Mouse (Mus musculus): ENCODE measurements at regions not wholly inside any gene's neighbourhood (a gene's known extent, or its start where the extent isn't known, plus 50 kb on each side); places are given as distances from the start of the nearest gene placed in this dataset.
A peak's percentile ranks its signal among the peaks of the same experiment; 100 is the strongest.

DNA sequence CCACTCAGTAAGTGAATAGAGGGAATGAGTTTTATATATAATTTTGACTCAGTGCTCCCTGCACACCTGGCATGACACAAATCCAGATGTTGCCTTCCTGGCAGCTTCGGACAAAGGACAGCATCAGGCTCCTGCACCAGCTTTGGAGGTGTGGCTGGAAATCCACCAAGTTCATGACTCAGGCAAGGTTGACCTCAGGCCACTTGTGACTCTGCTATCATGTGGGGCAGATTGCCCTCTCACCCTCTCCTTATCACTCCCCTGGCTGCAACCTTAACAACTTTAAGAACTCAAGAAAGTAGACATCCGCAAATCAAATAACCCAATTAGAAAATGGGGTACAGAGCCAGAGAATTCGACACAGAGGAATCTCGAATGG is 97.7 kb upstream of the Armc2 start:
- H3K27ac ChIP-seq (ENCODE audit: low read depth, low read length): no peak overlapping the region
- no peak overlapping the region for H3K4me3 ChIP-seq (ENCODE audit: low read depth, low read length)
- H3K4me1 ChIP-seq (ENCODE audit: control insufficient read depth, insufficient read depth, low read length): no peaks in the 10 kb centered on the region
- WGBS: 93% methylated on average over 4 of the region's 4 CpGs
- H3K36me3 ChIP-seq (ENCODE audit: control insufficient read depth, insufficient read depth, low read length): no peaks in the 10 kb centered on the region
- no peak for ATAC-seq (ENCODE audit: low read depth)
- H3K27me3 ChIP-seq (ENCODE audit: control insufficient read depth, insufficient read depth, low read length): no peaks in the 10 kb centered on the region
- H3K4me2 ChIP-seq (ENCODE audit: low read depth, low read length): no peak overlapping the region
- no peak overlapping the region for H3K9ac ChIP-seq (replicated peaks; ENCODE audit: low read depth, low read length)
- H3K9me3 ChIP-seq (ENCODE audit: control insufficient read depth, low read length): no peaks in the 10 kb centered on the region

DNA sequence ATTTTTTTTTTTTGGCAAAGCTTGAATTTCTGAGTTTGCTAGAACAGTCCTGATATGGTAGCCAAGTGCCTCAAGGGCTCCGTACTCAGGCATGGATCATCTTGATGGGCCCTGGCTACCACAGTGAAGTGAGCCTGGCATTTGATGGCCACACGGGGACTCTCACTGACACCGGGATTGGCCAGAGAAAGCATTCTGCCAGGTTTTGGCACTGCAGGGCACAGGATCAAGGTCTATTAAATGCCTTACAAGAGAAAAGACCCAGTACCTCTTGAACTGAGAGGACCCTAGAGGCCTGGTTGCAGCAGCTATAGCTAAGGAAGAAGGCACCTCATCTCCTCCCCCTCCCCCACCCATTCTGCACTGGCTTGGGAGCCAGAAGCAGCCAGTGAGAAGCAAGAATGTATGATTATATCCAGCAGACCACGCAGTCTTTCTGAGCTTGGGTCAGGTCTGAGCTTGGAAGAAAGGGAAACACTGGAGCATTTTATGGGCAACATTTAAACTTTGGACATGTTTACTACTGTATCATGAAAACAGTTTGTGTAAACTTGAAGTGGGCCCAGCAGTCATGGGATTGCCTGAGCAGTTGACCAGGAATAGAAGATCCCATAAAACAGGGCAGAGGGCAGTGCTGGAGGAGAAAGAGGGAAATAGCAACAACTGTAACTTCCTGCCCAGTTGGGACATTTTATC is 97.1 kb upstream of the Armc2 start:
- no peak overlapping the region for H3K9ac ChIP-seq (replicated peaks; ENCODE audit: low read depth, low read length)
- no peaks in the 10 kb centered on the region for H3K4me1 ChIP-seq (ENCODE audit: control insufficient read depth, insufficient read depth, low read length)
- no peaks in the 10 kb centered on the region for H3K36me3 ChIP-seq (ENCODE audit: control insufficient read depth, insufficient read depth, low read length)
- H3K27ac ChIP-seq (ENCODE audit: low read depth, low read length): no peak overlapping the region
- no peaks in the 10 kb centered on the region for H3K27me3 ChIP-seq (ENCODE audit: control insufficient read depth, insufficient read depth, low read length)
- no peak overlapping the region for H3K4me3 ChIP-seq (ENCODE audit: low read depth, low read length)
- ATAC-seq (ENCODE audit: low read depth): no peak
- H3K4me2 ChIP-seq (ENCODE audit: low read depth, low read length): no peak overlapping the region
- no peaks in the 10 kb centered on the region for H3K9me3 ChIP-seq (ENCODE audit: control insufficient read depth, low read length)
- WGBS: 73% methylated on average over 4 of the region's 4 CpGs

DNA sequence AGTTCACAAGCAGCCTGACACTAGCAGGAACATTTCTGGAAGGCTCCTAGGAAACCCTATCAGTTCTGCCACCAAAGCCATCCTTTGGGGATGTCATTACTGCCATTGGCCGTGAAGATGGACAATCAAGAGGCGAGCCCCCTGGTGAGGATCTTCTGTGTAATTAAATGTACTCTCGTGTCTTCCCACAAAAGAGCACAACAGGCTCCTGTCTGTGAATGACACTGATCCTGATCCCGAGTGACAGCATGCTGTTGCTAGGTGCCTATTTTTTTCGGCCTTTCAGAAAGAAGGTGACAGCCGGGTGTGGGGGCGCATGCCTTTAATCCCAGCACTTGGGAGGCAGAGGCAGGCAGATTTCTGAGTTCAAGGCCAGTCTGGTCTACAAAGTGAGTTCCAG is 92.5 kb upstream of the Armc2 start:
- Histone ChIP-seq H3K4me1 (ENCODE audit: control insufficient read depth, insufficient read depth, low read length) (peaks cover 3% of the 10 kb centered on the region; the same call in 1 of the 2 replicates), H3K9ac (replicated peaks; ENCODE audit: low read depth, low read length) (no peak overlapping the region), H3K27me3 (ENCODE audit: control insufficient read depth, insufficient read depth, low read length) (no peaks in the 10 kb centered on the region), H3K4me3 (ENCODE audit: low read depth, low read length) (no peak overlapping the region), H3K9me3 (ENCODE audit: control insufficient read depth, low read length) (no peaks in the 10 kb centered on the region), H3K36me3 (ENCODE audit: control insufficient read depth, insufficient read depth, low read length) (no peaks in the 10 kb centered on the region), H3K27ac (ENCODE audit: low read depth, low read length) (no peak overlapping the region), H3K4me2 (ENCODE audit: low read depth, low read length) (no peak overlapping the region)
- 57% methylated on average over 7 of the region's 7 CpGs for WGBS
- no peak for ATAC-seq (ENCODE audit: low read depth)

DNA sequence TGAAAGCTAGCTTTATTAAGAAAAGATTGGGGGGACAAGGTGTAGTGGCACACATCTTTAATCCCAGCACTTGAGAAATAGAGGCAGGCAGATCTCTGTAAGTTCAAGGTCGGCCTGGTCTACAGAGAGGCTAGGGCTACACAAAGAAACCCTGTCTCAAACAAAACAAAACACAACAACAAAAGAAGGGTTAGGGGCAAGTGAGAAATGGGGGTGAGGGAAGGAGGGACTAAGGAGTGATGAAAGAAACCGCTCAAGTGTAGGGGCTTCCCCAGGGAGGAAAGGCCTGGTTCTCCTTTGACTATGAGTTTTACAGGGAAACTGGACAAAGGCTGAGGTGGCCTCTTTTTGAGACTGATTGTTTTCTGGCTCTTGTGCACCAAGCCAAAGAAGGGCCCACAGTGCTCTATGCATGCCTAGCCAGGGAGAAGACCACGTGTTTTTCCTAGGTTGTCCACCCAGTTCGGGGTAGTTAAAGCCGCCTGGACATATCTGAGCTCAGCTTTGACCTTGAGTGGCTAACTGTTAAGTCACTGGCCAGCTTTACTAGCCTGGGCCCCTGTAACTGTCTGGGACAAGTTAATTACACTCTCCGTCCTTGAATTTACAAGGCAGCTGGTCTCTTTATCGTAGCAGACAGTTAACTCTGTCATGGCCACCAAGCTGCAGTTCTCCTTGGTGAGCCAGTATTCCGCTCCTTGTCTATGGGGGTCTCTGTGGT is 90.2 kb upstream of the Armc2 start:
- no peaks in the 10 kb centered on the region for H3K36me3 ChIP-seq (ENCODE audit: control insufficient read depth, insufficient read depth, low read length)
- peaks cover 3% of the 10 kb centered on the region; the same call in 1 of the 2 replicates for H3K4me1 ChIP-seq (ENCODE audit: control insufficient read depth, insufficient read depth, low read length)
- ATAC-seq (ENCODE audit: low read depth): peak; percentile 66; the same call in 1 of the 2 replicates
- WGBS: 42% methylated on average over 8 of the region's 8 CpGs
- no peak overlapping the region for H3K4me3 ChIP-seq (ENCODE audit: low read depth, low read length)
- H3K27me3 ChIP-seq (ENCODE audit: control insufficient read depth, insufficient read depth, low read length): no peaks in the 10 kb centered on the region
- H3K4me2 ChIP-seq (ENCODE audit: low read depth, low read length): no peak overlapping the region
- H3K9ac ChIP-seq (replicated peaks; ENCODE audit: low read depth, low read length): no peak overlapping the region
- H3K27ac ChIP-seq (ENCODE audit: low read depth, low read length): no peak overlapping the region
- H3K9me3 ChIP-seq (ENCODE audit: control insufficient read depth, low read length): no peaks in the 10 kb centered on the region

DNA sequence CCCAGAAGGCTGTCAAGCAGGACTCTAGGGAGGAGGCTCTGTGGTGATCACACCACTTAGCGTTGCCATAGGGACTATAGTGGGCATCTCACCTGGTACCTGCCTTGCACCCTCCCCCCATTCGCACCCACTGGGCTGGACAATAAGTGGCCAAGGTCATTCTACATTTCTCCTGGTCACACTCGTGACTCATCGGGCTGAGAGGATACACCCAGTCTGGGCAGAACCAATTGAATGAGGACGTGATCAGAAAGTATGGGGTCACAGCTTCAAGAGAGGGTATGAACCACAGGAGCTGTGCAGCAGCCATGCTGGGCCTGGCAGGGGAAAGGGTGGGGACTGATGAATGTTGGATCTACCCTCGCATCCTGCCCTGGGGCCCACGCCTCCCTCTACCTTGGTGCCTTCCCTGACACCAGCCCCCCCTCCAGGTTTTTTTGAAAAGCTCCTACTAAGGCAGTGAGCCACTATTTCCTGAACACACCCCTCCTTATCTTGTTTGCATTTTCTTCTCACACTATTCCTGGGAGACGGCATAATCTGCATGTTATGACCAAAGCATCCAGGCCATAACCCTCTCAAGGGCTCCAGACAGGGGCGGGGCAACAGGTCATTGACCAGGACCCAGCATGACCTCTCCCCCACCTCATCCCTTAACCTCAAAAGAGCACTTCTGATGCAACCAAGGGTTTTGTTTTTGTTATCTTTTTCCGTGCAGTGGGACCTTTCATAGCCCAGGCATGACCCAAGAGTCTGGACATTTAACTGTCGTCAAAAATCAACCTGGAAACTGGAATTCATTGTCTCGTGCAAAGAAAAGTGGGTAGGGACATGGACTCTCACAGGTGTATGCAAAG is 89.4 kb upstream of the Armc2 start:
- WGBS: 69% methylated on average over 12 of the region's 12 CpGs
- no peak for ATAC-seq (ENCODE audit: low read depth)
- Histone ChIP-seq H3K9ac (replicated peaks; ENCODE audit: low read depth, low read length) (no peak overlapping the region), H3K27ac (ENCODE audit: low read depth, low read length) (no peak overlapping the region), H3K27me3 (ENCODE audit: control insufficient read depth, insufficient read depth, low read length) (no peaks in the 10 kb centered on the region), H3K4me2 (ENCODE audit: low read depth, low read length) (no peak overlapping the region), H3K4me1 (ENCODE audit: control insufficient read depth, insufficient read depth, low read length) (peaks cover 3% of the 10 kb centered on the region; the same call in 1 of the 2 replicates), H3K36me3 (ENCODE audit: control insufficient read depth, insufficient read depth, low read length) (no peaks in the 10 kb centered on the region), H3K9me3 (ENCODE audit: control insufficient read depth, low read length) (no peaks in the 10 kb centered on the region), H3K4me3 (ENCODE audit: low read depth, low read length) (no peak overlapping the region)

DNA sequence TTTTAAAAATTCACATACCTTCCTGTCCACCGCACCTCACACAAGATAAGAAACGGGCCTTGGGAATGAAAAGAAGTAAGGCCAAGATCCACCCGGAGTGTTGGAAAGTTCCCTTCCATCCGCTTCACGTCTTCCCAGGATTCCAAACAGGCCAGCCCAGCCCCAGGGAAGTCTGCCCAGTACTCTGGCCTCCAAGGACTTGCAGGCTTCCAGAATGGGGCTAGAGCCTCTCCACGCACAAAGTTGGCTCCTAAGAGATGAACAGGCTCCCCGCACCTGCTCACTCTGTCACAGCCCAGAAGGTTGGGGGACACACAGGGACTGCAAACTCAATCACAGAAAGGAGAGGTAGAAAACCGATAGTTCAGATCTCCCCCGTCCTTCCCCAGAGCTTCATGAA is 88.4 kb upstream of the Armc2 start:
- H3K4me2 ChIP-seq (ENCODE audit: low read depth, low read length): no peak overlapping the region
- H3K4me1 ChIP-seq (ENCODE audit: control insufficient read depth, insufficient read depth, low read length): peaks cover 3% of the 10 kb centered on the region; the same call in 1 of the 2 replicates
- no peaks in the 10 kb centered on the region for H3K36me3 ChIP-seq (ENCODE audit: control insufficient read depth, insufficient read depth, low read length)
- H3K9ac ChIP-seq (replicated peaks; ENCODE audit: low read depth, low read length): no peak overlapping the region
- H3K4me3 ChIP-seq (ENCODE audit: low read depth, low read length): no peak overlapping the region
- H3K9me3 ChIP-seq (ENCODE audit: control insufficient read depth, low read length): no peaks in the 10 kb centered on the region
- no peaks in the 10 kb centered on the region for H3K27me3 ChIP-seq (ENCODE audit: control insufficient read depth, insufficient read depth, low read length)
- WGBS: 93% methylated on average over 9 of the region's 9 CpGs
- ATAC-seq (ENCODE audit: low read depth): no peak
- no peak overlapping the region for H3K27ac ChIP-seq (ENCODE audit: low read depth, low read length)

DNA sequence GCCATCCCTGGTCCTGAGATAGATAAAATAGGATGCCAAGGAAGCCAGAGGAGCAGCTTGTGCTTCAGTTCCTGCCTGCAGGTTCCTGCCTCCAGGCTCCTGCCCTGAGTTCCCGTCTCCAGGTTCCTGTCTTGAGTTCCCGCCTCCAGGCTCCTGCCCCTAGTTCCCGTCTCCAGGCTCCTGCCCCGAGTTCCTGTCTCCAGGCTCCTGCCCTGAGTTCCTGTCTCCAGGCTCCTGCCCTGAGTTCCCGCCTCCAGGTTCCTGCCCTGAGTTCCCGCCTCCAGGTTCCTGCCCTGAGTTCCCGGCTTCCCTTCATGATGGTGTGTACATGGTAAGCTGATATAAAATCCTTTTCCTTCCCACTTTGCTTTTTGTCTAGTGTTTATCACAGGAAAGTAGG is 86.8 kb upstream of the Armc2 start:
- Histone ChIP-seq H3K4me3 (ENCODE audit: low read depth, low read length) (no peak overlapping the region), H3K27ac (ENCODE audit: low read depth, low read length) (no peak overlapping the region), H3K27me3 (ENCODE audit: control insufficient read depth, insufficient read depth, low read length) (no peaks in the 10 kb centered on the region), H3K36me3 (ENCODE audit: control insufficient read depth, insufficient read depth, low read length) (no peaks in the 10 kb centered on the region), H3K9ac (replicated peaks; ENCODE audit: low read depth, low read length) (no peak overlapping the region), H3K4me1 (ENCODE audit: control insufficient read depth, insufficient read depth, low read length) (peaks cover 3% of the 10 kb centered on the region; the same call in 1 of the 2 replicates), H3K4me2 (ENCODE audit: low read depth, low read length) (no peak overlapping the region), H3K9me3 (ENCODE audit: control insufficient read depth, low read length) (no peaks in the 10 kb centered on the region)
- ATAC-seq (ENCODE audit: low read depth): no peak
- 96% methylated on average over 7 of the region's 7 CpGs for WGBS

DNA sequence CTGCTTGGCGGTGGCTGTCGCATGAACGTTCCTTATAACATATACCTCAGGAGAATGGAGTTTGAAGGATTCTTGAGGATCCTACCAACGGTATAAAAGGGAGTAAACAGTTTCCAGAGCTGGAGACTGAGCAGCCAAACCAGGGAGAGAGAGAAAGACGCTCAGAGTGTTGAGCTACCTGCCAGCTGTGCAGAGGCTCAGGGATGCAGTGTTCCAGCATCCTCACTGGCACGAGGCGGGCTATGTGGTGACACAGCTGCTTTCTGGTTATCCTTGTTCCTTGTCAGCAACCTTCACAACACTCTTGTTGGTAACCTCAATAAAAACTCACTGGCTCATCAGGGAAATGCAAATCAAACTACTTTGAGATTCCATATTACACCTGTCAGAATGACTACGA is 84.1 kb upstream of the Armc2 start:
- H3K4me2 ChIP-seq (ENCODE audit: low read depth, low read length): no peak overlapping the region
- no peaks in the 10 kb centered on the region for H3K9me3 ChIP-seq (ENCODE audit: control insufficient read depth, low read length)
- no peaks in the 10 kb centered on the region for H3K36me3 ChIP-seq (ENCODE audit: control insufficient read depth, insufficient read depth, low read length)
- no peaks in the 10 kb centered on the region for H3K27me3 ChIP-seq (ENCODE audit: control insufficient read depth, insufficient read depth, low read length)
- H3K9ac ChIP-seq (replicated peaks; ENCODE audit: low read depth, low read length): no peak overlapping the region
- no peak for ATAC-seq (ENCODE audit: low read depth)
- H3K27ac ChIP-seq (ENCODE audit: low read depth, low read length): no peak overlapping the region
- H3K4me3 ChIP-seq (ENCODE audit: low read depth, low read length): no peak overlapping the region
- 87% methylated on average over 8 of the region's 8 CpGs for WGBS
- H3K4me1 ChIP-seq (ENCODE audit: control insufficient read depth, insufficient read depth, low read length): no peaks in the 10 kb centered on the region

DNA sequence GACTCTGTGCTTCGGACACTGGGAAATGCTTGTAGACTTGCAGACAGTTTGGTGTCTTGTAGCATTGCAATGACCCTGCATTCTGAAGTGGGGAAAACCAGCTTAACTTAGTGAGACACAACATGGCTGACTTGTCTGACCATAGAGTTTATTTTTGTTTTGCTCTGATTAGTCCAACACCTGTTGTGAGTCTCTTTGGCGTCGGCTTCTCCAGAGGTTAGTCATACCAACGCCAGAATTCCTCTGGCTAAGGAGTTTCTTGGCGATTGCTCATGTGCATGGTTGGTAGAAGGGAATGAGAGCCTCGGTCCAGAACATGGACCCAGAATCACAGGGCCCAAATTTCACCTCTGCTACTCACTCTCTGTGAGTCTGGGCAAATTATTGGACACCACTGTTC is 82.9 kb upstream of the Armc2 start:
- no peaks in the 10 kb centered on the region for H3K27me3 ChIP-seq (ENCODE audit: control insufficient read depth, insufficient read depth, low read length)
- no peak for ATAC-seq (ENCODE audit: low read depth)
- no peak overlapping the region for H3K4me2 ChIP-seq (ENCODE audit: low read depth, low read length)
- 94% methylated on average over 6 of the region's 6 CpGs for WGBS
- no peaks in the 10 kb centered on the region for H3K4me1 ChIP-seq (ENCODE audit: control insufficient read depth, insufficient read depth, low read length)
- H3K36me3 ChIP-seq (ENCODE audit: control insufficient read depth, insufficient read depth, low read length): no peaks in the 10 kb centered on the region
- no peak overlapping the region for H3K4me3 ChIP-seq (ENCODE audit: low read depth, low read length)
- no peak overlapping the region for H3K9ac ChIP-seq (replicated peaks; ENCODE audit: low read depth, low read length)
- H3K9me3 ChIP-seq (ENCODE audit: control insufficient read depth, low read length): no peaks in the 10 kb centered on the region
- no peak overlapping the region for H3K27ac ChIP-seq (ENCODE audit: low read depth, low read length)
